11 mouse cellular contexts compared by ENCODE assay signal in the genomic region with DNA sequence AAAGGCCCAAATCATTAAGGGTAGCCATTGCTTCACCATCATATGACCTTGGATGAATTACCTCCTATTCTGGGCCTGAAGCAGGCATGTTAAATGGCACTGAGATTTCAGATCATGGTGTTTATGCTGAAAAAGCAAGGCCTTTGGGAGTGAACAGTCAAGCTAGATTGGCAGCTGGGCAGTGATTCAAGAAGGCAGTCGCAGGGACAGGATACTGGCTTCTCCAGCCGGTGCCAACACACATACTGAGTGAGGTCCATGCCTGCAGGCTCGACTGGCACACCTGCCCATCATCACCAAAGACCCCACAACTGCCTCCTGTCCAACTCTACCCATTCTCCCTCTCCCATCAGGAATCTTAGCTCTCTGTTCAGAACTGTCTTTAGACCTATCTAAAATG.
"Had no signal": no experiment of that assay in that cellular context is flagged by ENCODE, and none has a peak within 500 bp of the region (broad histone marks: within the 10 kb centered on the region; RNA-seq: fewer than 3 reads in every experiment).

No protein-coding gene starts in this region.

- H3K4me3 ChIP-seq: limb, embryonic 12.5 days; midbrain, embryonic 12.5 days; myocyte; neural tube, embryonic 15.5 days had no signal

- H3K9ac ChIP-seq: limb, embryonic 12.5 days; liver, embryonic 14.5 days; midbrain, embryonic 12.5 days; neural tube, embryonic 15.5 days had no signal

- H3K36me3 ChIP-seq: limb, embryonic 12.5 days; neural tube, embryonic 15.5 days had no signal

- H3K27me3 ChIP-seq: limb, embryonic 12.5 days; neural tube, embryonic 15.5 days had no signal

- H3K9me3 ChIP-seq: limb, embryonic 12.5 days; midbrain, embryonic 12.5 days; neural tube, embryonic 15.5 days had no signal

- DNase-seq: kidney, adult 9 months; kidney, postnatal 36 days; lung, adult 18-20 months; thymus, postnatal 4 days had no signal

- H3K4me2 ChIP-seq: limb, embryonic 12.5 days; midbrain, embryonic 12.5 days; neural tube, embryonic 15.5 days had no signal

- H3K27ac ChIP-seq: kidney, postnatal 0 days; limb, embryonic 12.5 days; liver, embryonic 14.5 days; midbrain, embryonic 12.5 days; stomach, postnatal 0 days had no signal
